Mouse (Mus musculus): ENCODE data around the gene Spock2. TPM values are rescaled to one million over a fixed set of nuclear protein-coding genes. Genes with fewer than 3 reads are reported as not detected.
A peak's percentile ranks its signal among the peaks of the same experiment; 100 is the strongest.
"Not testable (repeated sequence)": the region's sequence is repeated elsewhere in the genome, so short reads cannot be mapped to it uniquely, and the experiment has no call there.

Spock2 gene
- total RNA-seq, 2 experiments from 2014 or later: 0.02 TPM; not detected in 1

DNA sequence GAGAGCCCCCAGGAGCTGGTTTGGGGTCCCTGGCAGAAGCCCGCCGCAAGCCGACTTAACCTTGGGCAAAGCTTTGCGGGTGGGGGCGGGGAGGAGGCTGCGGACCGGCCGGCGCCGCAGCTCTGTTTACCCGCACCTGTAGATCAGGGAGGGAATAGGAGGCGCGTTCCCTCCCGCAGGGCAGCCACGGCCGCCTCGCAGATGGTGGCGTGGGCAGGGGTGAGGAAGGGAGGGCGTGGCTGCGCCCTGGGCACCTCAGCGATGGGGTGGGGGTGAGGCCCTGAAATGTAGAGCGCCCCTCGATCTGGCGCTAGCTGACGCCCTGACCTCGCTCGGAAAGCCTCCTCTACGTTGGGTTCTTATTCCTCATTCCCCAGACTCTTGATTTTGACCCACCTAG lies 1.4 kb downstream of the Spock2 start:
- peak; percentile 35; the same call in 1 of the 2 replicates for ATAC-seq (replicated peaks; ENCODE audit: poor library complexity)

- ATAC-seq (replicated peaks; ENCODE audit: poor library complexity): no peak
These were observed 2.5 kb downstream of the Spock2 start for GRCm38 (mm10) chr10:60108321-60109111.

GRCm38 (mm10) chr10:60109336-60109735 lies 3.3 kb downstream of the Spock2 start:
- ATAC-seq (replicated peaks; ENCODE audit: poor library complexity): no peak

DNA sequence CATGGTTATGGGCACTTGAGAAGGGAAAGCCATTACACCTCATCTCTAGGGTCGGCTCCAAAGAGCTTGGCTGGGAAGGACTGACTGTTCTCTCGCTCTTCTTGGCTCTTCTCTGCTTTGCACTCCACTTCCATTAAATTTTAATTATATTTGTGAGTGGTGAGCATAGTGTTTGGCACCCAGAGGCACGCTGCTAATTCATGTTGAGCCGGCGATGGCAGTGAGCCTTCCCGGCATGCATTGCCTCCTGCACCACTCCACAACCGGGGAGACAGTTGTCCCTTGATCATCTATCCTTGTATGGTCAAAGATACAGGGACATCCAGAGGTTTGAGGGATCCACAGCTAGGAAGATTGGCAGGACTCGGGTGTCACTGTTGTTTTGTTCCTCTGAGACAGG lies 4.0 kb downstream of the Spock2 start:
- ATAC-seq (replicated peaks; ENCODE audit: poor library complexity): no peak

- ATAC-seq (replicated peaks; ENCODE audit: poor library complexity): no peak
These were observed 5.0 kb downstream of the Spock2 start for GRCm38 (mm10) chr10:60110908-60111475.

DNA sequence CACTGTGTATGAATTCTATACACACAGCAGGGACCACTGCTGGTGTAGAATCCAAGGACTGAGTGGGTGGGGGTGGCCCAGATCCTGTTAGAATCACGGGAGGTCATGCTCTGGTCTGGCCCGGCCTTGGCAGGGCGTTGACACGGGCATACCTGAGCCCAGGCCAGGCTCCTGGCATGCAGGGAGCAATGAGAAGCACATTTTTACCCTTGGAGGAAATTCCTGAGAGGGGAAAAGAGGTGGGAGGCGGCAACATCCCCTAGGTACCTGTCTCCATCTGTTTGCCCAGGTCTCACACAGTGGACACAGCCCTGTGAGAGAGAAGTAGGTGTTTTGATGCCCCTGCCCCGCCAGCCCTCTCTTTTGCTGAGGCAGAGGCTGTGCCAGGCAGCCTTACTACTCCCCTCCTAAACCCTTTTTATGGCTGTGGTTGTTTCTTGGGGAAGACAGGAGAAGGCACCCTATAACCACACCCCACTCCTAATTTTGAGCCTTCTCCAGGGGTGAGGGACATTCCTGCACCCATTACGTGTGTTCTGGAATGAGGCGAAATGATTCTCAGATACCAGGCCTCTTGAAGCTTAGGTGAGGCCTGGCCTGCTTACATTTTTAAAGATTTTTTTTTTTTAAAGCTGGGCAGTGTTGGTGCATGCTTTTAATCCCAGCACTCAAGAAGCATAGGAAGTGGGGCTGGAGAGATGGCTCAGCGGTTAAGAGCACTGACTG lies 8.1 kb downstream of the Spock2 start:
- no peak for ATAC-seq (replicated peaks; ENCODE audit: poor library complexity)

DNA sequence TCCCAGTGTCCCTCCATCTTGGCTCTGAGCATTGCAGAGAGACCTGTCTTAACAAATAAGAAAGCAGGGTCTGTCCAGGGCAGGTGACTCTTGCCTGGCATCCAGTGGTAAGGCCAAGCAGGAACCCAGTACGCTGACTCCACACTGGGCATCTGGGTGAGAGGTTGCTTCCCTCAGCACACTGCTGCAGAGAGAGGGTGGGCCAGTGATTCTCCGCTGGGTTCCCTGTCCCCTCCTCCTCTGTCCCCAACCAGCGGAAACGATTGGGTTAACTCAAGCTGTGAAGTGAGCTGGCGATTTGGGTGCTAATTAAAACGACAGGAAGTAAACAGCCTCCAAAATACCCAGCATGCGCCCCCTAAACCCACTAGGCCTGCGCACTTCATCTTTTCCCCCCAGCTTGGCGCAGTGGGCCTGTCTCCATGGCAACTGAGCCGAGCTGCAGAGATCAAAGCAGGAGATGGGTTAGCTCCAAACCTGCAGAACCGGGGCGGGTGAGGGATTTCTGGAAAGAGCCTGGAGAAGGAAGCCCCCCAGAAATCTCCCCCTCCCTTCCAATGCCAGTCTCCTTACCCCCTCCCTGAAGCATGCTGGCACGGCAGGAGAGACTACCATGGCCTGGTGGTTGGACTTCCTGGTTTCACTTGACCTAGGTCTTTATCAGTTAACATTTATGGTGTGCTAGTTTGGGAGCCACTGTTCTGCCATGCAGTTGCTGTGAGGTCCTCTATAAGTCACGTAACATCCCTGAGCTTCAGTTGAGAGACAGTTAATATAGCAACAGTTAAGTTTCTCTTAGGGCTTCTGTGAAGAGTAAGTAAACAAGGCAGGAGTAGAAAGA lies 9.5 kb downstream of the Spock2 start:
- peak; percentile 47 for ATAC-seq (replicated peaks; ENCODE audit: poor library complexity)

DNA sequence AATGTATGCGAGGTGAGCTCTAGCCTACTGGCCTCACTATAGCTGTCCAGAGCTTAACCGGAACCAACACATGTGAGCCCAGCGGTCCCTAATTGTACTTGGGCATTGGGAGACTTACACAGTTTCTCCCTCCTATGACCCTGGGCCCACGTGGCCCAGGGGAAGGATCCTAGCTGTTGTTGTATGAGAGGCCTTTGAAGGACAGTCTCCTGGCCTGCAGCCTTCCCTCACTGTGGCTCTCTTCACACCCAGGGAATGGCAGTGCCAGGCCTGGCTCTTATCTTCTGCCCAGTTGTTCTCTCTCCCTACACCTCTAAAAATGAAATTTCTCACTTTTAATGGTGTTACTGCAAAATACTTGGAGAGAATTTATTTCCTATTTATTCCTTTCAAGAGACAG lies 11.0 kb downstream of the Spock2 start:
- no peak for ATAC-seq (replicated peaks; ENCODE audit: poor library complexity)

GRCm38 (mm10) chr10:60118464-60118863 lies 12.4 kb downstream of the Spock2 start:
- no peak for ATAC-seq (replicated peaks; ENCODE audit: poor library complexity)

DNA sequence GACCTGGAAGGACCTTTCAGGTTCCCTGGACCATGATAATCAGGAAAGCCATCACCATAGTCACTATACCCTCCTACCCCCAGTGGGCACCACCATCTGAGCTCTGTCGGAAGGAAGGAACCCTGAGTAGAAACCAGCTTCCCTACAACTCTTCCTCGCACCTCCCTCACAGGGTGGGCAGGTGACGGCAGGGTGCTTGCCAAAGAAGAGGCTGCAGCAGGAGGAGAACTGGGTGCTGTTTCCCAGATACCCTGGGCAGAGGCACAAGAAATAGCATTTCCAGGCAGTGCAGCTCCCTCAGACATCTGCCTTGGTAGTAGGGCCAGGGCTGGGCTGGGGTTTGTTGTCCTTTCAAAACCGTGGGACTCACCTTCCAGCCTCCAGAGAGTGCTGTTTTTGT lies 14.6 kb downstream of the Spock2 start:
- ATAC-seq (replicated peaks; ENCODE audit: poor library complexity): no peak

DNA sequence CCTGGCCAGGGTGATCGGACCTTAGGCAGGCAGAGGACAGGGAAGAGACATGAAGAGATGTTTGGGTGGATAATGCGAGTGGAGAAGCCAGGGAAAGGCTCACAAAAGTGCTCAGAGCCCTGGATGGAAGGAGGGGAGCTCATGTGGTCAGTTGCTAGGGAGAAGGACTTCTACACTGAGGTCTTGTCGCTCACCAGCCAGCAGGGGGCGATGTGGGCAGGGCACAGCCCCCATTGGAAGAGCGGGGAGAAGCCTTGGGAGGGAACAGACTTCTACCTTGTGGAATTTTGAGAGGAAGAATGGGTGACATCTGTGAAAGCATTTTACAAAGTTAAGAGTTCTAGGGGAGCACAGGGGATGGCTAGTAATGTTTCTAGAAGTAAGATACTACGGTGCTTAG lies 18.1 kb downstream of the Spock2 start:
- ATAC-seq (replicated peaks; ENCODE audit: poor library complexity): peak; percentile 65; the same call in 1 of the 2 replicates

- peak; percentile 71 for ATAC-seq (replicated peaks; ENCODE audit: poor library complexity)
These were observed 19.7 kb downstream of the Spock2 start for GRCm38 (mm10) chr10:60125529-60126327.

- ATAC-seq (replicated peaks; ENCODE audit: poor library complexity): no peak
These were observed 22.3 kb downstream of the Spock2 start for GRCm38 (mm10) chr10:60128287-60128686.

GRCm38 (mm10) chr10:60130504-60130903 lies 24.5 kb downstream of the Spock2 start:
- peak; percentile 74 for ATAC-seq (replicated peaks; ENCODE audit: poor library complexity)

GRCm38 (mm10) chr10:60133501-60133900 lies 27.5 kb downstream of the Spock2 start:
- no peak for ATAC-seq (replicated peaks; ENCODE audit: poor library complexity)

DNA sequence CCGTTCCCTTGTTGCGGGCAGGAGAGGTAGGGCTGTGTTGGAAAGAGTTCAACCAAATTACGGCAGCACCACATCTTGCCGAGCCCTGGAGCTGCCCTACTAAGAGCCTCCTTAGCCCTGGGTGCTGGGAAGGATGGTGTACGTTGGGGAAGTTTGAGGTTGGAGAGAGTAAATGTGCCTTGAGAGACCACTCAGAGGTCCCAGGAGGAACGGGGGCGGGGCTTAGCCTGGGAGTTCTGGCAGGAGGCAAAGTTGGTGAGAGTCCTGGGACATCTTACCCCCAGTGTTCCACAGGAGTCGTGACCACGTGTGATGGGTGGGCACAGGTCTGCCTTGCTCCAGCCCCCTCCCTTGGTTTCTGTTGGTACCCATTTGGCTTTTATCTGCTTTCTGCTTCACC lies 28.2 kb downstream of the Spock2 start:
- no peak for ATAC-seq (replicated peaks; ENCODE audit: poor library complexity)

- not testable (repeated sequence) for ATAC-seq (replicated peaks; ENCODE audit: poor library complexity)
These were observed 30.0 kb downstream of the Spock2 start for GRCm38 (mm10) chr10:60136010-60136409.

DNA sequence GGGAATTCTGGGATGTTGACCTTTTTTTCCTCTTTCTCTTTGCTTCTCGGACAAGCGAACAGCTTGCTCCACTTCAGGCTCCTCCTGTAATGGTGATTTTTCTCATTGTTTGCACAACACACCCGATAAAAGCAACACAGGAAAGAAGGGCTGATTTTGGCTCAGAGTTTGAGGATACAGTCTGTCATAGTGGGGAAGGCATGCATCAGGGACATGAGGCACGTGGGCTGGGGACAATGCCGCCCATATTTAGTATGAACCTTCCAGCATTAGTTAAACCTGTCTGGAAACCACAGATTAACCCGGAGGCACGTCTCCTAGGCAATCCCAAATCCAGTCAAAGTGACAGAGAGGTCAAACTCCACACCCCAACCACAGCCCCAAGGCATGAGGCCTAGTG lies 30.9 kb downstream of the Spock2 start:
- no peak for ATAC-seq (replicated peaks; ENCODE audit: poor library complexity)

GRCm38 (mm10) chr10:60138680-60139079 lies 32.7 kb downstream of the Spock2 start:
- ATAC-seq (replicated peaks; ENCODE audit: poor library complexity): no peak

DNA sequence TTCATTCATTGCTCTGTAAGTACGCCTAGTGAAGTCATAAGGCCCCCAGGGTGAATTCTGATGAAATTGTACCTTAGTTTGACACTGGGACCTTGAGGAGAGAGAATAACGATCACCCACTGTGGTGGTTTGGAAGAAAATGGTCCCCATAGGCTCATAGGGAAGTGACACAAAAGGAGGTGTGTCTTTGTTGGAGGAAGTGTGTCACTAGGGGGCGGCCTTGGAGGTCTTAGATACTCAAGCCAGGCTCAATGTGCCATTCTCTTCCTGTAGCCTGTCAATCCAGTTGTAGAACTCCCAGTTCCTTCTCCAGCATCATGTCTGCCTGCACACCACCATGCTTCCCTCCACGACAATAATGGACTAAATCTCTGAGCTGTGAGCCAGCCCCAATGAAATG lies 34.7 kb downstream of the Spock2 start:
- no peak for ATAC-seq (replicated peaks; ENCODE audit: poor library complexity)
